Mouse (Mus musculus): ENCODE results near the gene Hist1h4i. TPM values are rescaled to one million over a fixed set of nuclear protein-coding genes. Genes with fewer than 3 reads are reported as not detected.
A peak's percentile ranks its signal among the peaks of the same experiment; 100 is the strongest.

Gene Hist1h4i
- polyA plus RNA-seq, 1 experiment from 2014 or later = 21.8 TPM

DNA sequence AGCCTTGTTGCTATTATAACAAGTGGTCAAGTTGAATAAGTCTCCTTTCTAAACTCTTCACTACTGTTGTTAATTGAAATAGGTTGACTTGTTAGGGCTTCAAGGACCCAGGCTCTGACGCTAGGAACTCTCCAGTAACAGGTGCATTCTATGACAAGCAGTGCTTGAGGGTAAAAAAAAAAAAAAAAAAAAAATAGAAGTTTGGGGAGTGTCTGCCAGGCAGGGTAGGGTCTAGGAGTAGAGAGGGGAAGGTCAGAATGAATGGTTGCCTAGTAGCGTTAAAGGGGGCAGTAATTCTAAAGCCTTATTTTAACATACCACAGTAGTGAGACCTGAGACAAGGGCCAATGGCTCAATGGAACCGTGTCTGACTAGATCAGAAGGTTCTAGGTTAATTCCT, 42.8 kb downstream of the Hist1h4i start:
- H3K36me3 ChIP-seq = no peaks in the 10 kb centered on the region
- H3K27me3 ChIP-seq (ENCODE audit: insufficient read depth, poor library complexity, severe bottlenecking) = peaks cover 69% of the 10 kb centered on the region
- H3K4me3 ChIP-seq = no peak overlapping the region
- H3K27ac ChIP-seq = no peak overlapping the region
- H3K9me3 ChIP-seq = no peaks in the 10 kb centered on the region
- peaks cover 13% of the 10 kb centered on the region; the same call in 1 of the 2 replicates for H3K4me1 ChIP-seq
- WGBS = 32% methylated on average over 3 of the region's 3 CpGs
- no peak for DNase-seq (ENCODE audit: low spot score)

DNA sequence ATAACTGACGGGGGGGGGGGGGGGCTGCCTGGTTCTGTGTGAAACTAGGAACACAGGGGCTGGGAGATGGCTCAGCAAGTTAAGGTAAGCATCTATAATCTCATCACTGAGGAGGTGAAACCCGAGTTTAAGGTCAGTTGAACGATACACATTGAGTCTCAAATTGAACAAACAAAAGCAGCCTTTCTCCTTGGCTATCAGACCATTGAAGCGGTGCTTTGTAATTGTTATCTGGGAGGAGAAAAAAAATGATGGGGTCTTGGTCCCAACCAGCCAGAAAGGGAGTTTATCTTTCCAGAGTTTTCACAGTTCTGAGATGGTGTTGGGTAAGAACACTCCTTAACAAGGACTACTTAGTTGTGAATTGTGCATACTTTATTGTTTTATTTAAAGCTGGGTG, 43.3 kb downstream of the Hist1h4i start:
- Histone ChIP-seq H3K36me3 (no peaks in the 10 kb centered on the region), H3K9me3 (no peaks in the 10 kb centered on the region), H3K4me3 (peak overlapping the region; percentile 65), H3K27me3 (ENCODE audit: insufficient read depth, poor library complexity, severe bottlenecking) (peaks cover 63% of the 10 kb centered on the region), H3K27ac (no peak overlapping the region), H3K4me1 (peaks cover 13% of the 10 kb centered on the region; the same call in 1 of the 2 replicates)
- peak; percentile 61 for DNase-seq (ENCODE audit: low spot score)
- 16% methylated on average over 4 of the region's 4 CpGs for WGBS

GRCm38 (mm10) chr13:21997201-21997820, 43.9 kb downstream of the Hist1h4i start:
- Histone ChIP-seq H3K4me3 (peak overlapping the region; percentile 65), H3K9me3 (no peaks in the 10 kb centered on the region), H3K4me1 (peaks cover 13% of the 10 kb centered on the region; the same call in 1 of the 2 replicates), H3K27ac (no peak overlapping the region), H3K36me3 (no peaks in the 10 kb centered on the region), H3K27me3 (ENCODE audit: insufficient read depth, poor library complexity, severe bottlenecking) (peaks cover 58% of the 10 kb centered on the region)
- peak; percentile 72 for DNase-seq (ENCODE audit: low spot score)
- WGBS = 2% methylated on average over 21 of the region's 21 CpGs

DNA sequence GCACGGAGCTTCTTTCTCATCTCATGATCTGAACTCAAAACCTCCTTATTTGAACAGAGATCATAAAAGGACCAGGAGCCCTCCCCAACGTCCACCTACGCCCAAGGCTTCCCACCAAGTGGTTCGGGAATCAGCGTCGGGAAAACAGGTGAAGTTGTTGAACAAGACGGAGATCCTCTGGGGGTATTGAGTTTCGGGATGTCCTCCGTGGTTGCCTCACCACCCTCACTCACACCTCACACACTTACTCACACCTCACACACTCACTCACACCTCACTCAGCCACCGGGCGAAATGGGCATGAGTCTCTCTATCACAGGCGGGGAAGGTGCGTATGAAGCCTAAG, 44.3 kb downstream of the Hist1h4i start:
- under 1% methylated on average over 13 of the region's 13 CpGs for WGBS
- no peak for DNase-seq (ENCODE audit: low spot score)

GRCm38 (mm10) chr13:21996101-21996839, 44.9 kb downstream of the Hist1h4i start:
- Histone ChIP-seq H3K27ac (no peak overlapping the region), H3K4me1 (peaks cover 13% of the 10 kb centered on the region; the same call in 1 of the 2 replicates), H3K36me3 (no peaks in the 10 kb centered on the region), H3K27me3 (ENCODE audit: insufficient read depth, poor library complexity, severe bottlenecking) (peaks cover 48% of the 10 kb centered on the region), H3K9me3 (no peaks in the 10 kb centered on the region), H3K4me3 (peak overlapping the region; percentile 65)
- DNase-seq (ENCODE audit: low spot score) = peak; percentile 89
- WGBS = 1% methylated on average over 12 of the region's 12 CpGs

More for the DNA sequence above, 44.3 kb downstream of the Hist1h4i start:
- H3K4me1 ChIP-seq = peaks cover 13% of the 10 kb centered on the region; the same call in 1 of the 2 replicates
- peaks cover 53% of the 10 kb centered on the region for H3K27me3 ChIP-seq (ENCODE audit: insufficient read depth, poor library complexity, severe bottlenecking)
- no peaks in the 10 kb centered on the region for H3K36me3 ChIP-seq
- H3K4me3 ChIP-seq = peak overlapping the region; percentile 65
- no peaks in the 10 kb centered on the region for H3K9me3 ChIP-seq
- H3K27ac ChIP-seq = no peak overlapping the region

DNA sequence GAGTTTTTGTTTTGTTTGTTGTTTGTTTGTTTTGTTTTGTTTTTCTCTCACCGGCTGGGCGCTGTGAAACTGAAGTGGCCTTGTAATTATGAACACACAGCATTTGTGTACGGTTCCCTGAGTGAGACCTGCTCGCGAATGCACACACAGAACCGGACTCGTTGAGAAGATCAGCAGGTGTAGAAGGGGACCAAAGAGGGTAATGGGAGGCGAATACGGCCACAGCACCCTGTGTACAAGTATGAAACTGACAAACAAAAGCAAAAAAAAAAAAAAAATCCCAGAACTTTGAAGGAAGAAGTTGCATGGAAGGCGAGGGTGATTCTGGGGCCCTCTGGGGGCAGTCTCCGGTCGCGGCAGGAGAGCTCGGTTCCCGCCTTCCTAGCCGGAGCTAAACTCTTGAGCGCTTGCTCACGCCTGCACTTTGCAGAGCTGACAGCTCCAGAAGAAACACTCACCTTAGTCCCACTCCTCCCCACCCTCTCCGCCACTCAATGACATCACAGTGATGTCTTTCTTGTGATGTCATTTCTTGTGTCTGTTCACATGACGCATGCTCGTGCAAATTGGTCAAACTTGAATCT, 45.7 kb downstream of the Hist1h4i start:
- Histone ChIP-seq H3K27ac (no peak overlapping the region), H3K27me3 (ENCODE audit: insufficient read depth, poor library complexity, severe bottlenecking) (peaks cover 39% of the 10 kb centered on the region), H3K9me3 (no peaks in the 10 kb centered on the region), H3K36me3 (no peaks in the 10 kb centered on the region), H3K4me1 (peaks cover 13% of the 10 kb centered on the region; the same call in 1 of the 2 replicates), H3K4me3 (peak overlapping the region; percentile 65)
- DNase-seq (ENCODE audit: low spot score) = peak; percentile 79
- under 1% methylated on average over 21 of the region's 21 CpGs for WGBS

GRCm38 (mm10) chr13:21994896-21995295, 46.3 kb downstream of the Hist1h4i start:
- peak overlapping the region; percentile 65 for H3K4me3 ChIP-seq
- DNase-seq (ENCODE audit: low spot score) = no peak
- no peaks in the 10 kb centered on the region for H3K36me3 ChIP-seq
- 4% methylated on average over 8 of the region's 8 CpGs for WGBS
- H3K9me3 ChIP-seq = no peaks in the 10 kb centered on the region
- no peak overlapping the region for H3K27ac ChIP-seq
- H3K4me1 ChIP-seq = peaks cover 13% of the 10 kb centered on the region; the same call in 1 of the 2 replicates
- peaks cover 34% of the 10 kb centered on the region for H3K27me3 ChIP-seq (ENCODE audit: insufficient read depth, poor library complexity, severe bottlenecking)

GRCm38 (mm10) chr13:21993957-21994738, 47.0 kb downstream of the Hist1h4i start:
- DNase-seq (ENCODE audit: low spot score) = peak; percentile 90
- Histone ChIP-seq H3K27me3 (ENCODE audit: insufficient read depth, poor library complexity, severe bottlenecking) (peaks cover 26% of the 10 kb centered on the region), H3K4me3 (peak overlapping the region; percentile 65), H3K9me3 (no peaks in the 10 kb centered on the region), H3K4me1 (peaks cover 13% of the 10 kb centered on the region; the same call in 1 of the 2 replicates), H3K27ac (no peak overlapping the region), H3K36me3 (no peaks in the 10 kb centered on the region)
- WGBS = under 1% methylated on average over 22 of the region's 22 CpGs

GRCm38 (mm10) chr13:21992550-21992949, 48.6 kb downstream of the Hist1h4i start:
- WGBS = 79% methylated on average over 5 of the region's 5 CpGs
- peak; percentile 51 for DNase-seq (ENCODE audit: low spot score)
- H3K27me3 ChIP-seq (ENCODE audit: insufficient read depth, poor library complexity, severe bottlenecking) = peaks cover 12% of the 10 kb centered on the region
- no peak overlapping the region for H3K27ac ChIP-seq
- H3K36me3 ChIP-seq = no peaks in the 10 kb centered on the region
- no peaks in the 10 kb centered on the region for H3K9me3 ChIP-seq
- no peak overlapping the region for H3K4me3 ChIP-seq
- peaks cover 13% of the 10 kb centered on the region; the same call in 1 of the 2 replicates for H3K4me1 ChIP-seq

Small RNA genes lying within 50 kb of the gene (microRNA-seq; reads per million reads assigned to microRNA genes)
- not detected for gene Gm26300
- not detected for gene Gm44390
- gene Gm44486 = not detected

Other genes with a start within 250 kb of the Hist1h4i start
- 9.9 and 15.1 TPM in 2 replicates for gene Hist1h2bq, start 231.2 kb downstream of the Hist1h4i start, polyA plus RNA-seq (2016; fragmentation: Nextera tagmentation; extraction: Ambion mirVana)
- not detected in 2 replicates for gene Hist1h2ao, start 230.9 kb downstream of the Hist1h4i start, polyA plus RNA-seq (2016; fragmentation: Nextera tagmentation; extraction: Ambion mirVana)
- not detected in 2 replicates for gene Hist1h4m, start 229.6 kb downstream of the Hist1h4i start, polyA plus RNA-seq (2016; fragmentation: Nextera tagmentation; extraction: Ambion mirVana)
- 3.8 and 9.2 TPM in 2 replicates for gene Hist1h4n, start 209.2 kb downstream of the Hist1h4i start, polyA plus RNA-seq (2016; fragmentation: Nextera tagmentation; extraction: Ambion mirVana)
- 2,387 and 3,574 TPM in 2 replicates for gene Hist1h2ap, start 207.9 kb downstream of the Hist1h4i start, polyA plus RNA-seq (2016; fragmentation: Nextera tagmentation; extraction: Ambion mirVana)
- gene Hist1h2br, start 207.6 kb downstream of the Hist1h4i start, polyA plus RNA-seq (2016; fragmentation: Nextera tagmentation; extraction: Ambion mirVana) = 9.9 and 15.3 TPM in 2 replicates
- 7.4 and 9.1 TPM in 2 replicates for gene Zfp184, start 96.3 kb downstream of the Hist1h4i start, polyA plus RNA-seq (2016; fragmentation: Nextera tagmentation; extraction: Ambion mirVana)
- 0.09 TPM in 1 of 2 replicates, not detected in the other for gene Pom121l2, start 60.2 kb downstream of the Hist1h4i start, polyA plus RNA-seq (2016; fragmentation: Nextera tagmentation; extraction: Ambion mirVana)
- gene Prss16, start 31.6 kb downstream of the Hist1h4i start, polyA plus RNA-seq (2016; fragmentation: Nextera tagmentation; extraction: Ambion mirVana) = 0.30 and 0.33 TPM in 2 replicates
- gene Hist1h2ah, start 5.8 kb downstream of the Hist1h4i start, polyA plus RNA-seq (2016; fragmentation: Nextera tagmentation; extraction: Ambion mirVana) = 3.5 and 4.5 TPM in 2 replicates
- 3.1 and 6.4 TPM in 2 replicates for gene Hist1h2bk, start 5.5 kb downstream of the Hist1h4i start, polyA plus RNA-seq (2016; fragmentation: Nextera tagmentation; extraction: Ambion mirVana)
- gene Hist1h2ag, start 1.6 kb upstream of the Hist1h4i start, polyA plus RNA-seq (2016; fragmentation: Nextera tagmentation; extraction: Ambion mirVana) = 18.7 and 42.5 TPM in 2 replicates
- 8.3 and 12.9 TPM in 2 replicates for gene Hist1h2bj, start 1.9 kb upstream of the Hist1h4i start, polyA plus RNA-seq (2016; fragmentation: Nextera tagmentation; extraction: Ambion mirVana)
- not detected in 2 replicates for gene Vmn1r188, start 43.1 kb upstream of the Hist1h4i start, polyA plus RNA-seq (2016; fragmentation: Nextera tagmentation; extraction: Ambion mirVana)
- not detected in 2 replicates for gene Vmn1r189, start 64.5 kb upstream of the Hist1h4i start, polyA plus RNA-seq (2016; fragmentation: Nextera tagmentation; extraction: Ambion mirVana)
- not detected in 2 replicates for gene Vmn1r191, start 142.6 kb upstream of the Hist1h4i start, polyA plus RNA-seq (2016; fragmentation: Nextera tagmentation; extraction: Ambion mirVana)
- gene Vmn1r192, start 149.8 kb upstream of the Hist1h4i start, polyA plus RNA-seq (2016; fragmentation: Nextera tagmentation; extraction: Ambion mirVana) = not detected in 2 replicates
- gene Vmn1r193, start 181.8 kb upstream of the Hist1h4i start, polyA plus RNA-seq (2016; fragmentation: Nextera tagmentation; extraction: Ambion mirVana) = not detected in 2 replicates
- gene Vmn1r194, start 202.9 kb upstream of the Hist1h4i start, polyA plus RNA-seq (2016; fragmentation: Nextera tagmentation; extraction: Ambion mirVana) = not detected in 2 replicates
- gene Vmn1r195, start 229.2 kb upstream of the Hist1h4i start, polyA plus RNA-seq (2016; fragmentation: Nextera tagmentation; extraction: Ambion mirVana) = not detected in 2 replicates
- gene Vmn1r196, start 248.6 kb upstream of the Hist1h4i start, polyA plus RNA-seq (2016; fragmentation: Nextera tagmentation; extraction: Ambion mirVana) = not detected in 2 replicates

All from heart, embryonic 10.5 days (tissue).